Mouse (Mus musculus): Measurements from ENCODE around the gene Asb2. TPM values are rescaled to one million over a fixed set of nuclear protein-coding genes. Genes with fewer than 3 reads are reported as not detected.

Asb2 gene
- polyA plus RNA-seq, 1 experiment, result 10.7 TPM

- Histone ChIP-seq H3K36me3 (ENCODE audit: control insufficient read depth, insufficient read depth, low read length) (no peaks in the 10 kb centered on the region), H3K27ac (ENCODE audit: insufficient read depth, low read depth, low read length) (0 out of 2 replicates have a peak overlapping the region, but pooled peaks have one; percentile 1), H3K27me3 (replicated peaks; ENCODE audit: control insufficient read depth, insufficient read depth, low read length) (no peaks in the 10 kb centered on the region), H3K4me3 (ENCODE audit: insufficient read depth, low read depth, low read length) (no peak overlapping the region), H3K4me1 (ENCODE audit: control insufficient read depth, insufficient read depth, low read length) (peaks cover 13% of the 10 kb centered on the region)
- no peak for TF ChIP-seq CTCF (conservative IDR thresholded peaks at IDR 0.05; ENCODE audit: insufficient read depth, insufficient read length, low read depth, low read length)
- no peak for TF ChIP-seq POLR2A (IDR thresholded peaks at IDR 0.05; ENCODE audit: low read depth, low read length)
- 31% methylated on average over 5 of the region's 5 CpGs for WGBS
- no peak for DNase-seq
Observed at GRCm38 (mm10) chr12:103347406-103347805, 8.4 kb downstream of the Asb2 start.

GRCm38 (mm10) chr12:103346945-103347344, 8.9 kb downstream of the Asb2 start:
- no peak for DNase-seq

GRCm38 (mm10) chr12:103344934-103345333, 10.9 kb downstream of the Asb2 start:
- Histone ChIP-seq H3K4me1 (ENCODE audit: control insufficient read depth, insufficient read depth, low read length) (peaks cover 13% of the 10 kb centered on the region), H3K27me3 (replicated peaks; ENCODE audit: control insufficient read depth, insufficient read depth, low read length) (no peaks in the 10 kb centered on the region)
- WGBS, result 66% methylated on average over 7 of the region's 7 CpGs

More at GRCm38 (mm10) chr12:103346945-103347344, 8.9 kb downstream of the Asb2 start:
- no peaks in the 10 kb centered on the region for H3K27me3 ChIP-seq (replicated peaks; ENCODE audit: control insufficient read depth, insufficient read depth, low read length)
- H3K27ac ChIP-seq (ENCODE audit: insufficient read depth, low read depth, low read length), result peak overlapping the region; percentile 32; the same call in 1 of the 2 replicates
- no peak for TF ChIP-seq POLR2A (IDR thresholded peaks at IDR 0.05; ENCODE audit: low read depth, low read length)
- TF ChIP-seq CTCF (conservative IDR thresholded peaks at IDR 0.05; ENCODE audit: insufficient read depth, insufficient read length, low read depth, low read length), result no peak
- 51% methylated on average over 8 of the region's 8 CpGs for WGBS
- no peak overlapping the region for H3K4me3 ChIP-seq (ENCODE audit: insufficient read depth, low read depth, low read length)
- H3K36me3 ChIP-seq (ENCODE audit: control insufficient read depth, insufficient read depth, low read length), result no peaks in the 10 kb centered on the region
- H3K4me1 ChIP-seq (ENCODE audit: control insufficient read depth, insufficient read depth, low read length), result peaks cover 13% of the 10 kb centered on the region

GRCm38 (mm10) chr12:103343456-103343855, 12.3 kb downstream of the Asb2 start:
- TF ChIP-seq CTCF (conservative IDR thresholded peaks at IDR 0.05; ENCODE audit: insufficient read depth, insufficient read length, low read depth, low read length) (no peak), POLR2A (IDR thresholded peaks at IDR 0.05; ENCODE audit: low read depth, low read length) (no peak)
- peak; percentile 37 for DNase-seq
- Histone ChIP-seq H3K27me3 (replicated peaks; ENCODE audit: control insufficient read depth, insufficient read depth, low read length) (no peaks in the 10 kb centered on the region), H3K27ac (ENCODE audit: insufficient read depth, low read depth, low read length) (no peak overlapping the region; the same call in 1 of the 2 replicates), H3K4me3 (ENCODE audit: insufficient read depth, low read depth, low read length) (no peak overlapping the region), H3K4me1 (ENCODE audit: control insufficient read depth, insufficient read depth, low read length) (peaks cover 13% of the 10 kb centered on the region), H3K36me3 (ENCODE audit: control insufficient read depth, insufficient read depth, low read length) (no peaks in the 10 kb centered on the region)
- 61% methylated on average over 8 of the region's 8 CpGs for WGBS

More at GRCm38 (mm10) chr12:103344934-103345333, 10.9 kb downstream of the Asb2 start:
- DNase-seq, result peak; percentile 51
- H3K36me3 ChIP-seq (ENCODE audit: control insufficient read depth, insufficient read depth, low read length), result no peaks in the 10 kb centered on the region
- no peak overlapping the region for H3K27ac ChIP-seq (ENCODE audit: insufficient read depth, low read depth, low read length)
- H3K4me3 ChIP-seq (ENCODE audit: insufficient read depth, low read depth, low read length), result no peak overlapping the region
- TF ChIP-seq POLR2A (IDR thresholded peaks at IDR 0.05; ENCODE audit: low read depth, low read length) (no peak), CTCF (conservative IDR thresholded peaks at IDR 0.05; ENCODE audit: insufficient read depth, insufficient read length, low read depth, low read length) (no peak)

GRCm38 (mm10) chr12:103341212-103341611, 14.6 kb downstream of the Asb2 start:
- no peaks in the 10 kb centered on the region for H3K27me3 ChIP-seq (replicated peaks; ENCODE audit: control insufficient read depth, insufficient read depth, low read length)
- no peaks in the 10 kb centered on the region for H3K36me3 ChIP-seq (ENCODE audit: control insufficient read depth, insufficient read depth, low read length)
- no peak overlapping the region for H3K27ac ChIP-seq (ENCODE audit: insufficient read depth, low read depth, low read length)
- no peak for TF ChIP-seq CTCF (conservative IDR thresholded peaks at IDR 0.05; ENCODE audit: insufficient read depth, insufficient read length, low read depth, low read length)
- 74% methylated on average over 5 of the region's 5 CpGs for WGBS
- H3K4me1 ChIP-seq (ENCODE audit: control insufficient read depth, insufficient read depth, low read length), result no peaks in the 10 kb centered on the region
- peak; percentile 23 for DNase-seq
- no peak overlapping the region for H3K4me3 ChIP-seq (ENCODE audit: insufficient read depth, low read depth, low read length)

- Histone ChIP-seq H3K4me1 (ENCODE audit: control insufficient read depth, insufficient read depth, low read length) (no peaks in the 10 kb centered on the region), H3K4me3 (ENCODE audit: insufficient read depth, low read depth, low read length) (no peak overlapping the region), H3K36me3 (ENCODE audit: control insufficient read depth, insufficient read depth, low read length) (no peaks in the 10 kb centered on the region), H3K27ac (ENCODE audit: insufficient read depth, low read depth, low read length) (no peak overlapping the region), H3K27me3 (replicated peaks; ENCODE audit: control insufficient read depth, insufficient read depth, low read length) (no peaks in the 10 kb centered on the region)
- no peak for DNase-seq
- TF ChIP-seq CTCF (conservative IDR thresholded peaks at IDR 0.05; ENCODE audit: insufficient read depth, insufficient read length, low read depth, low read length), result no peak
- TF ChIP-seq POLR2A (IDR thresholded peaks at IDR 0.05; ENCODE audit: low read depth, low read length), result no peak
- 73% methylated on average over 14 of the region's 14 CpGs for WGBS
Observed at GRCm38 (mm10) chr12:103338162-103338798, 17.5 kb downstream of the Asb2 start.

GRCm38 (mm10) chr12:103336766-103337165, 19.0 kb downstream of the Asb2 start:
- no peak overlapping the region for H3K4me3 ChIP-seq (ENCODE audit: insufficient read depth, low read depth, low read length)
- 80% methylated on average over 3 of the region's 3 CpGs for WGBS
- TF ChIP-seq CTCF (conservative IDR thresholded peaks at IDR 0.05; ENCODE audit: insufficient read depth, insufficient read length, low read depth, low read length) (no peak), POLR2A (IDR thresholded peaks at IDR 0.05; ENCODE audit: low read depth, low read length) (no peak)
- H3K27ac ChIP-seq (ENCODE audit: insufficient read depth, low read depth, low read length), result no peak overlapping the region
- no peaks in the 10 kb centered on the region for H3K4me1 ChIP-seq (ENCODE audit: control insufficient read depth, insufficient read depth, low read length)
- no peaks in the 10 kb centered on the region for H3K27me3 ChIP-seq (replicated peaks; ENCODE audit: control insufficient read depth, insufficient read depth, low read length)
- no peak for DNase-seq
- H3K36me3 ChIP-seq (ENCODE audit: control insufficient read depth, insufficient read depth, low read length), result no peaks in the 10 kb centered on the region
